Mouse (Mus musculus) adrenal gland, postnatal 4 days (tissue): ENCODE measurements around the gene Zfp202. TPM values are rescaled to one million over a fixed set of nuclear protein-coding genes. Genes with fewer than 3 reads are reported as not detected.

Source experiments
- DNase-seq, 2 experiments: peaks; one replicate each; pipeline ENCODE4 v3.0.0; 2021 to 2022; ENCODE audit warnings: low spot score in 2 of 2, mixed read lengths in 2 of 2
- total RNA-seq, 2 experiments: library from RNA; stranded (reverse); gene quantifications; 2 replicates each; pipeline ENCODE4 v1.2.3; 2021

Zfp202 gene
- total RNA-seq, 2 experiments from 2014 or later, result 8.0 to 8.1 TPM

- DNase-seq, result no peak
Measured at GRCm38 (mm10) chr9:40239749-40240148, 47.6 kb downstream of the Zfp202 start.

- DNase-seq, result no peak
Measured at GRCm38 (mm10) chr9:40240311-40240710, 48.2 kb downstream of the Zfp202 start.

GRCm38 (mm10) chr9:40241223-40241801 lies 49.2 kb downstream of the Zfp202 start:
- no peak for DNase-seq

- DNase-seq, result no peak
Measured at GRCm38 (mm10) chr9:40241951-40242888, 50.1 kb downstream of the Zfp202 start.

GRCm38 (mm10) chr9:40245466-40245865 lies 53.4 kb downstream of the Zfp202 start:
- DNase-seq, result no peak

GRCm38 (mm10) chr9:40245974-40246665 lies 54.0 kb downstream of the Zfp202 start:
- DNase-seq, result no peak

GRCm38 (mm10) chr9:40246702-40247101 lies 54.6 kb downstream of the Zfp202 start:
- no peak for DNase-seq

- no peak for DNase-seq
Measured at GRCm38 (mm10) chr9:40249106-40249505, 57.0 kb downstream of the Zfp202 start.

- no peak for DNase-seq
Measured at GRCm38 (mm10) chr9:40252459-40252858, 60.3 kb downstream of the Zfp202 start.

Other genes with a start within 250 kb of the Zfp202 start
- not detected for gene Olfr975, start 240.3 kb upstream of the Zfp202 start, total RNA-seq
- not detected for gene Olfr976, start 231.2 kb upstream of the Zfp202 start, total RNA-seq
- not detected for gene Olfr978, start 200.2 kb upstream of the Zfp202 start, total RNA-seq
- not detected for gene Olfr979, start 188.9 kb upstream of the Zfp202 start, total RNA-seq
- gene Olfr980, start 182.7 kb upstream of the Zfp202 start, total RNA-seq, result not detected
- not detected for gene Olfr981, start 170.9 kb upstream of the Zfp202 start, total RNA-seq
- not detected for gene Olfr982, start 118.5 kb upstream of the Zfp202 start, total RNA-seq
- gene Olfr983, start 98.7 kb upstream of the Zfp202 start, total RNA-seq, result not detected
- gene Olfr984, start 78.1 kb upstream of the Zfp202 start, total RNA-seq, result not detected
- not detected for gene Olfr985, start 62.1 kb upstream of the Zfp202 start, total RNA-seq
- gene Tmem225, start 44.2 kb upstream of the Zfp202 start, total RNA-seq, result not detected
- not detected for gene Olfr986, start 11.4 kb upstream of the Zfp202 start, total RNA-seq
- 10 to 100 TPM; 12.6 to 17.1 TPM for gene Scn3b, start 76.9 kb downstream of the Zfp202 start, total RNA-seq